Mouse (Mus musculus) small intestine, adult 2 months (tissue): ENCODE data around the gene Sufu. TPM values are rescaled to one million over a fixed set of nuclear protein-coding genes. Genes with fewer than 3 reads are reported as not detected.
A peak's percentile ranks its signal among the peaks of the same experiment; 100 is the strongest.

Experiments used
- H3K27ac ChIP-seq: fragments of 200-500 bp; 2 replicates; pipeline ENCODE4 v1.5.1; 2012; ENCODE audit warnings: low read depth, low read length, control low read depth, inconsistent platforms; ENCODE audit not compliant: insufficient read depth
- H3K27me3 ChIP-seq: fragments of 200-500 bp; 2 replicates; pipeline ENCODE4 v1.6.1; 2012; ENCODE audit warnings: mild to moderate bottlenecking, moderate library complexity, low read length, inconsistent platforms; ENCODE audit not compliant: control insufficient read depth, insufficient read depth
- H3K36me3 ChIP-seq: fragments of 200-500 bp; 2 replicates; pipeline ENCODE4 v1.6.1; 2012; ENCODE audit warnings: mild to moderate bottlenecking, low read length, control low read depth, inconsistent platforms; ENCODE audit not compliant: control insufficient read depth, insufficient read depth
- H3K4me1 ChIP-seq: fragments of 200-500 bp; 2 replicates; pipeline ENCODE4 v1.6.1; 2012; ENCODE audit warnings: low read length, inconsistent platforms, mixed read lengths; ENCODE audit not compliant: control insufficient read depth, insufficient read depth, insufficient read length
- H3K4me3 ChIP-seq: fragments of 200-500 bp; 2 replicates; pipeline ENCODE4 v1.5.1; 2012; ENCODE audit warnings: low read depth, mild to moderate bottlenecking, control low read depth, inconsistent platforms, low read length, moderate library complexity
- CTCF ChIP-seq: fragments of 200-500 bp; IDR thresholded peaks from 2 replicates; pipeline ENCODE4 v1.5.1; 2012; ENCODE audit warnings: low read depth, mild to moderate bottlenecking, control low read depth, inconsistent platforms, low read length, moderate library complexity, mixed read lengths; ENCODE audit not compliant: insufficient replicate concordance, insufficient read length; ENCODE audit errors: extremely low read depth
- POLR2A ChIP-seq: fragments of 200-500 bp; IDR thresholded peaks from 2 replicates; pipeline ENCODE4 v1.6.1; 2012; ENCODE audit warnings: low read depth, mild to moderate bottlenecking, control low read depth, inconsistent platforms, low read length, moderate library complexity
- WGBS: fragments of 180-500 bp; shearing (Covaris S2); methylation state at CpG from one replicate; pipeline ENCODE4 v1.1.7; 2018; 5-methylcytosine and 5-hydroxymethylcytosine counted together
- polyA plus RNA-seq: library from polyadenylated mRNA; depleted of rRNA; stranded (reverse); fragments of >200 nt; gene quantifications from 2 replicates; pipeline ENCODE4 v1.2.3, GENCODE M21; 2012

Sufu gene
- polyA plus RNA-seq, 1 experiment, result 9.4 TPM

GRCm38 (mm10) chr19:46433712-46434111 lies 37.0 kb downstream of the Sufu start:
- no peaks in the 10 kb centered on the region for H3K27me3 ChIP-seq
- H3K4me3 ChIP-seq, result no peak overlapping the region
- no peak for TF ChIP-seq CTCF
- TF ChIP-seq POLR2A, result no peak
- no peaks in the 10 kb centered on the region for H3K36me3 ChIP-seq
- H3K27ac ChIP-seq, result no peak overlapping the region
- H3K4me1 ChIP-seq, result 0 out of 2 replicates have a peak, but pooled peaks cover 3% of the 10 kb centered on the region
- WGBS, result 75% methylated on average over 7 of the region's 7 CpGs

GRCm38 (mm10) chr19:46434148-46434547 lies 37.5 kb downstream of the Sufu start:
- 75% methylated on average over 9 of the region's 9 CpGs for WGBS
- Histone ChIP-seq H3K36me3 (no peaks in the 10 kb centered on the region), H3K4me3 (no peak overlapping the region), H3K27me3 (no peaks in the 10 kb centered on the region), H3K4me1 (0 out of 2 replicates have a peak, but pooled peaks cover 3% of the 10 kb centered on the region), H3K27ac (no peak overlapping the region)
- TF ChIP-seq CTCF, result no peak
- no peak for TF ChIP-seq POLR2A

GRCm38 (mm10) chr19:46434591-46434990 lies 37.9 kb downstream of the Sufu start:
- H3K4me1 ChIP-seq, result 0 out of 2 replicates have a peak, but pooled peaks cover 3% of the 10 kb centered on the region
- H3K27ac ChIP-seq, result no peak overlapping the region
- TF ChIP-seq CTCF (no peak), POLR2A (no peak)
- H3K4me3 ChIP-seq, result no peak overlapping the region
- H3K36me3 ChIP-seq, result no peaks in the 10 kb centered on the region
- H3K27me3 ChIP-seq, result no peaks in the 10 kb centered on the region
- WGBS, result 86% methylated on average over 9 of the region's 9 CpGs

- H3K27me3 ChIP-seq, result no peaks in the 10 kb centered on the region
- H3K27ac ChIP-seq, result no peak overlapping the region
- 34% methylated on average over 7 of the region's 7 CpGs for WGBS
- no peaks in the 10 kb centered on the region for H3K36me3 ChIP-seq
- TF ChIP-seq POLR2A, result no peak
- peak; percentile 57; the same call in 1 of the 2 replicates for TF ChIP-seq CTCF
- no peak overlapping the region for H3K4me3 ChIP-seq
- 0 out of 2 replicates have a peak, but pooled peaks cover 3% of the 10 kb centered on the region for H3K4me1 ChIP-seq
These were observed 38.8 kb downstream of the Sufu start for GRCm38 (mm10) chr19:46435492-46435891.

- no peak overlapping the region for H3K4me3 ChIP-seq
- WGBS, result 86% methylated on average over 6 of the region's 6 CpGs
- TF ChIP-seq CTCF (no peak), POLR2A (no peak)
- H3K4me1 ChIP-seq, result no peaks in the 10 kb centered on the region; the same call in 1 of the 2 replicates
- no peak overlapping the region for H3K27ac ChIP-seq
- H3K36me3 ChIP-seq, result no peaks in the 10 kb centered on the region
- H3K27me3 ChIP-seq, result no peaks in the 10 kb centered on the region
These were observed 46.8 kb downstream of the Sufu start for GRCm38 (mm10) chr19:46443509-46443908.

- H3K27me3 ChIP-seq, result no peaks in the 10 kb centered on the region
- WGBS, result 19% methylated on average over 6 of the region's 6 CpGs
These were observed 47.5 kb downstream of the Sufu start for GRCm38 (mm10) chr19:46444209-46444608.

GRCm38 (mm10) chr19:46445641-46446040 lies 48.9 kb downstream of the Sufu start:
- Histone ChIP-seq H3K4me1 (no peaks in the 10 kb centered on the region; the same call in 1 of the 2 replicates), H3K27ac (no peak overlapping the region), H3K36me3 (no peaks in the 10 kb centered on the region), H3K27me3 (no peaks in the 10 kb centered on the region), H3K4me3 (no peak overlapping the region)
- 34% methylated on average over 6 of the region's 6 CpGs for WGBS
- TF ChIP-seq CTCF (no peak), POLR2A (no peak)

More at GRCm38 (mm10) chr19:46444209-46444608, 47.5 kb downstream of the Sufu start:
- Histone ChIP-seq H3K27ac (no peak overlapping the region), H3K36me3 (no peaks in the 10 kb centered on the region), H3K4me1 (no peaks in the 10 kb centered on the region; the same call in 1 of the 2 replicates), H3K4me3 (no peak overlapping the region)
- TF ChIP-seq CTCF (peak; percentile 66; the same call in 1 of the 2 replicates), POLR2A (no peak)
